Mouse (Mus musculus) kidney, postnatal 0 days (tissue): ENCODE data around the gene Aamp. TPM values are rescaled to one million over a fixed set of nuclear protein-coding genes. Genes with fewer than 3 reads are reported as not detected.

Experiments
- ATAC-seq: fragments of 200-750 bp; cut with Nextera tagmentation; replicated peaks from 2 replicates; pipeline ENCODE4 v1.8.0; 2017; ENCODE audit warnings: low read depth, moderate number of reproducible peaks, moderate TSS enrichment, moderate library complexity; ENCODE audit not compliant: low FRiP score
- DNase-seq: peaks from one replicate; pipeline ENCODE4 v3.0.0-alpha.2; 2016; ENCODE audit warnings: low spot score
- H3K27ac ChIP-seq: fragments of 300-500 bp; sonication (generic); 2 replicates; pipeline ENCODE4 v1.5.1; 2014; ENCODE audit warnings: mild to moderate bottlenecking
- H3K27me3 ChIP-seq: fragments of 300-500 bp; sonication (generic); 2 replicates; pipeline ENCODE4 v1.6.1; 2014; ENCODE audit warnings: low read length, mixed read lengths; ENCODE audit not compliant: insufficient read depth
- H3K36me3 ChIP-seq: fragments of 300-500 bp; sonication (generic); 2 replicates; pipeline ENCODE4 v1.6.1; 2014; ENCODE audit warnings: low read length, mixed read lengths; ENCODE audit not compliant: insufficient read depth
- H3K4me1 ChIP-seq: fragments of 300-500 bp; sonication (generic); replicated peaks from 2 replicates; pipeline ENCODE4 v1.6.1; 2014; ENCODE audit warnings: antibody characterized with exemption, low read length, mixed read lengths; ENCODE audit not compliant: insufficient read depth
- H3K4me2 ChIP-seq: fragments of 300-500 bp; sonication (generic); 2 replicates; pipeline ENCODE4 v1.6.1; 2014; ENCODE audit warnings: mild to moderate bottlenecking, low read length, moderate library complexity, mixed read lengths
- H3K4me3 ChIP-seq: fragments of 300-500 bp; sonication (generic); replicated peaks from 2 replicates; pipeline ENCODE4 v1.5.1; 2014; ENCODE audit warnings: low read depth, low read length
- H3K9ac ChIP-seq: fragments of 300-500 bp; sonication (generic); 2 replicates; pipeline ENCODE4 v1.6.1; 2014; ENCODE audit warnings: low read depth, low read length
- H3K9me3 ChIP-seq: fragments of 300-500 bp; sonication (generic); replicated peaks from 2 replicates; pipeline ENCODE4 v1.6.1; 2016; ENCODE audit warnings: low read length, inconsistent platforms, mixed read lengths
- CTCF ChIP-seq: IDR thresholded peaks from 2 replicates; pipeline ENCODE4 v1.5.1; 2016; ENCODE audit warnings: antibody characterized with exemption, low read depth, mild to moderate bottlenecking, moderate library complexity
- WGBS: fragments of 180-500 bp; shearing (Covaris S2); extraction: QIAGEN DNeasy Blood & Tissue Kit; methylation state at CpG from one replicate; pipeline ENCODE4 v1.1.7; 2014; 5-methylcytosine and 5-hydroxymethylcytosine counted together
- polyA plus RNA-seq: library from polyadenylated mRNA; unstranded; fragments of >200 nt; fragmentation: Nextera tagmentation; extraction: Ambion mirVana; gene quantifications from 2 replicates; pipeline ENCODE4 v1.2.1, GENCODE M21; 2015

Gene Aamp
- polyA plus RNA-seq, 1 experiment from 2014 or later, result 248 TPM

DNA sequence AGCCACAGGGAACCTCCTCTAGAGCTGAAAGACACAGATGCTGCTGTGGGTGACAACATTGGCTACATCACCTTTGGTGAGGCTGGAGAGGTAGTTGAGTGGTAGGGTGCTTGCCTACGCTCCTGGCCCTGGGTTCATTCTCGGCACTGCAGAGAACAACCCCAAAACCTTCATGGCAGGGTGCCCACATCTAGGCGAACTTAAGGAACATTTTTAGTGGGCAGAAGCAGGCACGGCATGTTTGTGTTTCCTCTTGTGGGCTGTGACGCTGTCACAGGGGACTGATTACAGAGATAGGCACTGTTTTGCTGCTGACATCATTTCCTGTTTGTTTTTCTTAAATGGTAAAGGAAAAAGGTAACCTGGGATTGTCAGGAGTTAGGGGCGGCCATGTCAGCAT, 22.0 kb downstream of the Aamp start:
- no peaks in the 10 kb centered on the region for H3K9me3 ChIP-seq
- TF ChIP-seq CTCF, result no peak
- 81% methylated on average over 6 of the region's 6 CpGs for WGBS
- H3K4me3 ChIP-seq, result no peak overlapping the region
- H3K9ac ChIP-seq, result no peak overlapping the region
- peaks cover 62% of the 10 kb centered on the region for H3K36me3 ChIP-seq
- no peak for DNase-seq
- H3K4me1 ChIP-seq, result no peaks in the 10 kb centered on the region
- no peak overlapping the region for H3K27ac ChIP-seq
- ATAC-seq, result no peak
- no peak overlapping the region for H3K4me2 ChIP-seq
- H3K27me3 ChIP-seq, result no peaks in the 10 kb centered on the region

DNA sequence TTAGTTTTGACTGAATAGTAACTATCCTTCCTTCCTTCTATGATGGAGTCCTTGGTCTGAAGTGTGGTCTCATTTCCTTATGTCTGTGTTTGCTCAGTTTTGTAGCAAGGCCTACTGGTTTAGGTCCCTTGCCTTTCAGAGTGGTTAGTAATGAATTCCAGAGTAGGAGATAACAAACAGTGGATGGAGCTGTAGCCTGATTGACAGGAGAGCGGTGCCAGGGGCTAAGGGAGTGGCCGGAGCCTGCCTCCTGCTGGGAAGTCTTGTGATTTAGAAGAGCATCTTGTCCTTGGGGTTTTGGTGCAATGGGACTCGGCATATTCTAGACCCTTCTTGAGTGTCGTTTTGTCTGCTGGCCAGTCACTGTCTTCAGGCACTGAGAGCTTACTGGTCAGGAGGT, 27.8 kb downstream of the Aamp start:
- ATAC-seq (no peak), DNase-seq (no peak)
- Histone ChIP-seq H3K27ac (no peak overlapping the region), H3K4me2 (no peak overlapping the region), H3K4me1 (no peaks in the 10 kb centered on the region), H3K36me3 (peaks cover 56% of the 10 kb centered on the region), H3K9me3 (no peaks in the 10 kb centered on the region), H3K4me3 (no peak overlapping the region), H3K27me3 (no peaks in the 10 kb centered on the region), H3K9ac (no peak overlapping the region)
- no peak for TF ChIP-seq CTCF
- WGBS, result 79% methylated on average over 4 of the region's 4 CpGs

DNA sequence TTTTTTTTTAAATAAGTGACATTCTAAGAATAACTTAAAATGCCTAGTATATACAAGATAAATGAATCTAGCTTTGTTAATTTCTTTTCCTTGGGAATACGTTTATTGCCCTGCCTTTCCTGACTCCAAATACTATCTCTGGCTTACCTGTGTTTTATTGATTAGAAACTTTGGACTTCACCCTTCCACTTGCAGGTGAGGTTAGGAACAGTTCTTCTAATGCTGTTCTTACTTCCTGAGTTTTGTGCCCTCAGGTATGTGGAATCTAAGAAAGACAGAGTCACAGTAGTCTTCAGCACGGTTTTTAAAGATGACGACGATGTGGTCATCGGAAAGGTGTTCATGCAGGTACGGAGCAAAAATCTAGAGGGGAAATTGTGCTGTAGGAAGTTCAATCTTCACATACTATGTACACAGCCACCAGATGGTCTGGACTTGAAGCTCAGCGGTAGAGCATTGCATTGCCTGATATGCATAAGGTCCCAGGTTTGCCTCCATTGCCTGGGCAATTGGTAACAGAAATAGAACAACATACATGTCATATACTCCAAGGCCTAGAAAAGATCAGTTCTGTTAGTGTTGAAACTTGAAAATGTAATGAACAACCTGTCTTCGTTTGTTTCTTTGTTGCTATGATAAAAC, 28.7 kb downstream of the Aamp start:
- ATAC-seq (no peak), DNase-seq (no peak)
- TF ChIP-seq CTCF, result no peak

DNA sequence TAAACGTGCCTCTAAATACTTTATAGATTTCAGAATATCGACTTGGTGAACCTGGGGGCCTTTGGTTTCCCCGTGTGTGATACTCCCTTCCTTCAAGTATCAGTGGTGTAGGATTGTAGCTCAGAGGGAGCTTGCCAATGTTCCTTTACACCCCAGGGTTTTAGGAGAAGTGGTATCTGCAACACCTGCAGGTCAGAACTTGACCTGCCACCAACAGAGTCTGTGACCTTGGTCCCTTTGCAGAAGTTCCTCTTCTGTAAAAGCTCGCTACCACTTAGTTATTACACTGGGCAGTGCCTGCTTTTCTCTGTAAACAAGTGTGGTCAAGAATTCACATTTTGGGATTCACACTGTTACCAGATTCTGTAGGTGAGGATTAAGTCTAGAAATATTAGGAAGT, 34.4 kb downstream of the Aamp start:
- Histone ChIP-seq H3K4me2 (no peak overlapping the region), H3K9me3 (no peaks in the 10 kb centered on the region), H3K9ac (no peak overlapping the region), H3K36me3 (peaks cover 47% of the 10 kb centered on the region), H3K4me3 (no peak overlapping the region), H3K27me3 (no peaks in the 10 kb centered on the region), H3K27ac (peak overlapping the region; percentile 93), H3K4me1 (peaks cover 20% of the 10 kb centered on the region)
- no peak for DNase-seq
- no peak for ATAC-seq
- 81% methylated on average over 4 of the region's 4 CpGs for WGBS
- no peak for TF ChIP-seq CTCF

More for the DNA sequence above, 28.7 kb downstream of the Aamp start:
- H3K27me3 ChIP-seq, result no peaks in the 10 kb centered on the region
- no peak overlapping the region for H3K27ac ChIP-seq
- H3K9ac ChIP-seq, result no peak overlapping the region
- no peaks in the 10 kb centered on the region for H3K4me1 ChIP-seq
- H3K36me3 ChIP-seq, result peaks cover 64% of the 10 kb centered on the region
- H3K9me3 ChIP-seq, result no peaks in the 10 kb centered on the region
- no peak overlapping the region for H3K4me3 ChIP-seq
- WGBS, result 94% methylated on average over 8 of the region's 8 CpGs
- no peak overlapping the region for H3K4me2 ChIP-seq

DNA sequence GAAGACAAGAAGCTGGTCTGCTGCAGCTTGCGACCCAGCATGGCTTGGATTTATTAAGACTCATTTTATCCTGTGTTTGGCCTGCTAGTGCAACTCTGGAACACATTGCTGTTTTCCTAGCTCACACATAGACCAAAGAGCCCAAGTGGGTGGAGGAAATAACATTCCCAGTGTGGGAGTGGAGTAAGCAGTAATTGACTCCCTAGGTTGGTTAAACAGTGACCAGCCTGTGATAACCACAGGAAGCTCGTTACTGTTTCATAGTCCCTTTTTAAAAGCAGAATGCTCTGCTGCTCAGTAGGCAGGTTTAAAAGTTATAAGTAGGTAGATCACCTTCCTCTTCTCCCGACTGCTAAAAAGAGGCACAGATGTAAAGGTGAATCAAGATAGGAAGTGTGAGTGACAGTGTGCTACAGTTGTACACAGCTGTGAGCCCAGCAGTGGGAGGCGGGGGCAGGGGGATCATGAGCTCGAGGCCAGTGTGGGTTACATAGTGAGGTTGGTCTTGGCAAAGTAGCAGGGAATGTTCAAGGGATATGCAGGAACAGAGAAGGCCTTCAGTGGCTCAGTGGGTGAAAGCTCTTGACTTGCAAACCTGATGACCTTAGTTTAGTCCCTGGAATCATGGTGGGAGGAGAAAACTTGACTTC, 35.1 kb downstream of the Aamp start:
- H3K36me3 ChIP-seq, result peaks cover 42% of the 10 kb centered on the region
- no peak overlapping the region for H3K9ac ChIP-seq
- H3K4me1 ChIP-seq, result peaks cover 20% of the 10 kb centered on the region
- DNase-seq, result peak; percentile 50
- no peaks in the 10 kb centered on the region for H3K27me3 ChIP-seq
- peak overlapping the region; percentile 93 for H3K27ac ChIP-seq
- TF ChIP-seq CTCF, result no peak
- H3K4me3 ChIP-seq, result no peak overlapping the region
- 32% methylated on average over 5 of the region's 5 CpGs for WGBS
- no peaks in the 10 kb centered on the region for H3K9me3 ChIP-seq
- peak overlapping the region; percentile 30; the same call in 1 of the 2 replicates for H3K4me2 ChIP-seq
- peak; percentile 52; the same call in 1 of the 2 replicates for ATAC-seq

DNA sequence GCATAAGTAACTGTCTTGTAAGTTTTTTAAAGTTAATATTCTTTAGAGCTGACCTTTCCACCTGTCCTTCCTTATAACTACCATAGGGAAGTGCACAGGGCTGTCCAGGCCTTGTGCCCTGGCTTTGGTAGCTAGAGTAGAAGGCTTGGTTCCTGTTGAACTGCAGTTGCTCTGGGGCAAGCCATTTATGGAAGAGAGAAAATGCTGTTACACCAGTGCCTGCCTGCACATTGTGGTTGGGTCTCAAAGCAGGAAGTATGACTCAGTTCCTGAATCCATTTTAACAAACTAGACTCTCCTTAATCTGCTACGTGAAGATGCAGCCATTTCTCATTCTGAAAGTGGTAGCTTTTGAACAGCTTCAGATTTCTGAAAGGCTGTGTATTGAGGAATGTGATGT, 35.7 kb downstream of the Aamp start:
- ATAC-seq (peak; percentile 61), DNase-seq (peak; percentile 72)
- peaks cover 37% of the 10 kb centered on the region for H3K36me3 ChIP-seq

More for the DNA sequence above, 35.7 kb downstream of the Aamp start:
- no peaks in the 10 kb centered on the region for H3K27me3 ChIP-seq
- peaks cover 20% of the 10 kb centered on the region for H3K4me1 ChIP-seq
- TF ChIP-seq CTCF, result no peak
- 38% methylated on average over 1 of the region's 1 CpGs for WGBS
- H3K9ac ChIP-seq, result no peak overlapping the region
- H3K4me2 ChIP-seq, result no peak overlapping the region
- no peaks in the 10 kb centered on the region for H3K9me3 ChIP-seq
- H3K27ac ChIP-seq, result peak overlapping the region; percentile 93
- H3K4me3 ChIP-seq, result no peak overlapping the region
